Mouse (Mus musculus): ENCODE results near the gene Bcor. TPM values are rescaled to one million over a fixed set of nuclear protein-coding genes. Genes with fewer than 3 reads are reported as not detected.

Bcor gene
- polyA plus RNA-seq, 1 experiment from 2014 or later, result 14.7 TPM

DNA sequence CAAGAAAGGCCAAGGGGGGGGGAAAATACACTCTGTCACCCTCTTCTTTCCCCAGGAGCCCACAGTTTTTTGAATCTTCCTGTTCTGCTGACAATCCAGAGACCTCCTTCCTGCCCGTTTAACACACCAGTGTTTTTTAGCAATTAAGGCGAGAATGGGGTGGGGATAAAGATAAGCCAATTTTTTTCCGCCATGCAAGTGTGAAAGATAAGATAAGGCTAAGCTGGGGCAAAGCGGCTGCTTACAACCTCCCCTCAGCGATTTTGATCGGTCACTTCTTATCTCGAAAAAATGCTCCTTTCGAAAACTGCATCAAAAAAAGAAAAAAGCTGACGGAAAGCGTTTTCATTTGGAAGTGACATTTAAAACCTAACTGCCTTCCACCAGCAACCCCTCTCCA lies 74.2 kb downstream of the Bcor start:
- Histone ChIP-seq H3K27me3 (ENCODE audit: control insufficient read depth, insufficient read depth, low read depth, low read length) (peaks cover 23% of the 10 kb centered on the region), H3K27ac (ENCODE audit: low read length) (no peak overlapping the region), H3K4me1 (ENCODE audit: control insufficient read depth, insufficient read depth, low read length) (peaks cover 18% of the 10 kb centered on the region), H3K9me3 (replicated peaks; ENCODE audit: control insufficient read depth, low read length, poor library complexity, severe bottlenecking) (no peaks in the 10 kb centered on the region), H3K36me3 (ENCODE audit: control insufficient read depth, insufficient read depth, low read length) (no peaks in the 10 kb centered on the region), H3K4me3 (ENCODE audit: low read depth, low read length) (no peak overlapping the region), H3K9ac (ENCODE audit: low read depth, low read length) (no peak overlapping the region), H3K4me2 (ENCODE audit: low read length) (no peak overlapping the region)
- ATAC-seq, result no peak
- WGBS, result 31% methylated on average over 10 of the region's 10 CpGs

DNA sequence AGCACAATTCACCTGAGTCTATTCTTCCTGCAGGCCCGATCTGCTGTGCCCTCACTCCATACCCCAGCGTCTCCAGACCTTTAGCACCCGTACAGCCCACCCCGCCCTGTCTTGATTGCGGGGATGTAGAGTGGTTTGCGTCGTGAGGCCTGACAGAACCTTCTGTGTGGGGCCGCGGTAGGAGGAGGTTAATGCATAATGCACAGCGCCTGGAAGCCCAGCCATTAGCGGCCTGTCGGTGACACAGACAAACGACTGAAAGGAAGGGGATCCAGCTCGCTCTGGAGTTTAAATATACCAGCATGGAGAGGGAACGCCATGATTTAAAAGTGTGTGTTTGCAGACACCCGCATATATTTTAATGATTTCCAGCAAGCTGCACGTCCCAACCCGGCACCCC lies 74.9 kb downstream of the Bcor start:
- H3K9ac ChIP-seq (ENCODE audit: low read depth, low read length), result no peak overlapping the region
- peaks cover 23% of the 10 kb centered on the region for H3K27me3 ChIP-seq (ENCODE audit: control insufficient read depth, insufficient read depth, low read depth, low read length)
- no peak overlapping the region for H3K27ac ChIP-seq (ENCODE audit: low read length)
- H3K4me1 ChIP-seq (ENCODE audit: control insufficient read depth, insufficient read depth, low read length), result peaks cover 16% of the 10 kb centered on the region
- ATAC-seq, result no peak
- H3K9me3 ChIP-seq (replicated peaks; ENCODE audit: control insufficient read depth, low read length, poor library complexity, severe bottlenecking), result no peaks in the 10 kb centered on the region
- H3K36me3 ChIP-seq (ENCODE audit: control insufficient read depth, insufficient read depth, low read length), result no peaks in the 10 kb centered on the region
- no peak overlapping the region for H3K4me2 ChIP-seq (ENCODE audit: low read length)
- WGBS, result 12% methylated on average over 18 of the region's 18 CpGs
- no peak overlapping the region for H3K4me3 ChIP-seq (ENCODE audit: low read depth, low read length)

DNA sequence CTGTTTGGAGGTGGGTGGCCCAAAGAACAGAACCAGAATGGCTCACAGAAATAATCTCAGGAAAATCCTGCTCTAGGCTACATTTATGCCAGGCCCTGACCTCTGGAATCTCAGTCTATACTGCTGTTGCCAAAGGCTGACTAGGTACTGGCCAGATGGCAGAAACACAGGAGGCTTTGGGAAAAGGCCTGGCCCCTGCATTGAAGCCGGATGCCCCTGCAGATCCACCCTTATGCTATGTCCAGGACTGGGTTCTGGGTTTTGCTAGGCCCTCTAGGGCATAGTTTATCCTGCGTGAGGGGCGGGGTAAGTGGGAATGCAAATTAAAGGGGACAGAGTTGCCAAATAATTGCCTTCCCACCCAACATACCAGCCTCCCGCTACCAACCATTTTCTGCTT lies 75.5 kb downstream of the Bcor start:
- Histone ChIP-seq H3K9ac (ENCODE audit: low read depth, low read length) (no peak overlapping the region), H3K27ac (ENCODE audit: low read length) (no peak overlapping the region), H3K4me2 (ENCODE audit: low read length) (no peak overlapping the region), H3K36me3 (ENCODE audit: control insufficient read depth, insufficient read depth, low read length) (no peaks in the 10 kb centered on the region), H3K9me3 (replicated peaks; ENCODE audit: control insufficient read depth, low read length, poor library complexity, severe bottlenecking) (no peaks in the 10 kb centered on the region), H3K4me3 (ENCODE audit: low read depth, low read length) (no peak overlapping the region), H3K27me3 (ENCODE audit: control insufficient read depth, insufficient read depth, low read depth, low read length) (peaks cover 22% of the 10 kb centered on the region), H3K4me1 (ENCODE audit: control insufficient read depth, insufficient read depth, low read length) (peaks cover 12% of the 10 kb centered on the region)
- WGBS, result 37% methylated on average over 4 of the region's 4 CpGs
- ATAC-seq, result no peak

DNA sequence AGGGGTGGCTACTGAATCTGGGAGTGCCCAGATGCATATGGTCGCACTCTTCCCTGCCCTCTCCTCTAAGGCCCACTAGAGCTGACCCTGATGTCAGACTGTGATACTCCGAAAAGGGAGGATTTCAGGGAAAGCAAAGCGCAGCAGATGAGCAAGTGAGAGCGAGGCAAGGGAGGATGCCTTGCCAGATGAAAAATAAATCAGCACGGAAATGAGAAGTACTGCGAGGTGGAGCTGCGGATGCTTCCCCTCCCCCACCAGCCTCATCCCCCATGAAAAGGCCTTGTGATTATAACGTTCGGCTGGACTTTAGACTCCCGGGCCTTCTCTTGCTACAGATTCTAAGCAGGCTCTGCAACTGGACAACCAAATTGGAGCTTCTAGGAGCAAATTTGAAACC lies 76.5 kb downstream of the Bcor start:
- Histone ChIP-seq H3K9me3 (replicated peaks; ENCODE audit: control insufficient read depth, low read length, poor library complexity, severe bottlenecking) (no peaks in the 10 kb centered on the region), H3K36me3 (ENCODE audit: control insufficient read depth, insufficient read depth, low read length) (no peaks in the 10 kb centered on the region), H3K27ac (ENCODE audit: low read length) (no peak overlapping the region), H3K27me3 (ENCODE audit: control insufficient read depth, insufficient read depth, low read depth, low read length) (peaks cover 20% of the 10 kb centered on the region), H3K4me2 (ENCODE audit: low read length) (no peak overlapping the region), H3K9ac (ENCODE audit: low read depth, low read length) (no peak overlapping the region), H3K4me1 (ENCODE audit: control insufficient read depth, insufficient read depth, low read length) (peaks cover 4% of the 10 kb centered on the region; the same call in 1 of the 2 replicates), H3K4me3 (ENCODE audit: low read depth, low read length) (no peak overlapping the region)
- WGBS, result 35% methylated on average over 10 of the region's 10 CpGs
- no peak for ATAC-seq

DNA sequence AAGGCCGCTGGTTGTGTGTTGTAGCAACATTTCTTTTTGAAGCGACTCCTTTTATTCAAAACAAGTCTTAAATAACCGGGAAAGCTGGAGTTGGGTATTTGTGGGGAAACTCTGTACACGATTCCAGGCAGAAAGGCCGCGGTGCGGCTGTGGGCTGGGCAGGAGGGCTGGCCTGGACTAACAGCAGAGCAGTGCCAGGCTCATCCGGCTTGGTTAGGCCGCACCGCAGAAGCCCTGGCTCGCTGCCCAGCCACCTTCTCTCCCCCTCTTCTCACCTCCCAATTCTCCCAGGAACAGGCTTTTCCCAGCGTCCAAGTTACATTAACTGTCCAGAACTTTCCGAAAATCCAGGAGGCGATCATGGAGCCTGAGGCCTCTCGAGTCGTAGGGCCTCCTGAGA lies 77.4 kb downstream of the Bcor start:
- no peaks in the 10 kb centered on the region for H3K9me3 ChIP-seq (replicated peaks; ENCODE audit: control insufficient read depth, low read length, poor library complexity, severe bottlenecking)
- no peak overlapping the region for H3K4me2 ChIP-seq (ENCODE audit: low read length)
- ATAC-seq, result no peak
- no peaks in the 10 kb centered on the region for H3K36me3 ChIP-seq (ENCODE audit: control insufficient read depth, insufficient read depth, low read length)
- peaks cover 20% of the 10 kb centered on the region for H3K27me3 ChIP-seq (ENCODE audit: control insufficient read depth, insufficient read depth, low read depth, low read length)
- 16% methylated on average over 16 of the region's 16 CpGs for WGBS
- H3K9ac ChIP-seq (ENCODE audit: low read depth, low read length), result no peak overlapping the region
- peaks cover 4% of the 10 kb centered on the region; the same call in 1 of the 2 replicates for H3K4me1 ChIP-seq (ENCODE audit: control insufficient read depth, insufficient read depth, low read length)
- H3K27ac ChIP-seq (ENCODE audit: low read length), result no peak overlapping the region
- H3K4me3 ChIP-seq (ENCODE audit: low read depth, low read length), result no peak overlapping the region

DNA sequence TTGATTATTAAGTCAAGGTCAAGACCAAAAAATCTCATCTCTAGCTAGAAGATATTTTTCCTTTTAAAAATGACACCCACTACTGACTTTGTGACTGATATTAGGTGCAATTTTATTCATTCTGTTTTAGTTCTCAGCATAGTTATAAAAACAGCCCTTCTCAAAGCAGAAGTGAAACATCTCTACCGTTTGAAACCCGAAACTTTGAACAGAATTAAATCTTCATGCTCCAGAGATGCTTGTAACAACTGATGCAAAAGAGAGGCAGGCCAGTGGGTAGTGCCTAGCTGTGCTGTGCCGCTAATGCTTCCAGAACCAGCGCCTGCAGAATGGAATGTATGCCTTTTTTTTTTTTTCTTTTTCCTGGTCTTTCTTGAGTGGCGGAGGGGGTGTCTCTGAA lies 78.0 kb downstream of the Bcor start:
- H3K9ac ChIP-seq (ENCODE audit: low read depth, low read length), result no peak overlapping the region
- WGBS, result 37% methylated on average over 5 of the region's 5 CpGs

DNA sequence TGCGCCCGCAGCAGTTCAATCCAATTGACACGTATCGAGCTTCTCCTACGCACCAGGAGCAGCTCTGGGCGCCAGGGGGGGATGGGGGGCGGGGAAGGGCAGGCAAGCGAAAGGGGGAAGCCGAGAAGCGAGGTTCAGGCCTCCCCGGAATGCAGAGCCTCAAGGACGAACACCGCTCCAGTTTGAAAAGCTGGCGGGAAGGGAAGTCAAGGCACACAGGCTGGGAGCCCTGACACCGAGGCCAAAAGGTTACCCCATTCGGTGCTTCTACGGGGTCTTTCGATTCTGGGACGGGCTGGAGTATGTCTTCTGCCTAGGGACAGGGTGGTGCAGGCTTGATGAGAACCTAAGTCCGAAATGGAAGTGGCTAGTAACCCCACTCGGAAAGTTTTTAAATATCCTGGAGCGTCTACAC lies 78.4 kb downstream of the Bcor start:
- Histone ChIP-seq H3K27ac (ENCODE audit: low read length) (no peak overlapping the region), H3K9ac (ENCODE audit: low read depth, low read length) (peak overlapping the region; percentile 76; the same call in 1 of the 2 replicates), H3K27me3 (ENCODE audit: control insufficient read depth, insufficient read depth, low read depth, low read length) (peaks cover 15% of the 10 kb centered on the region), H3K36me3 (ENCODE audit: control insufficient read depth, insufficient read depth, low read length) (no peaks in the 10 kb centered on the region), H3K4me1 (ENCODE audit: control insufficient read depth, insufficient read depth, low read length) (peaks cover 4% of the 10 kb centered on the region; the same call in 1 of the 2 replicates), H3K4me3 (ENCODE audit: low read depth, low read length) (peak overlapping the region; percentile 60), H3K4me2 (ENCODE audit: low read length) (peak overlapping the region; percentile 71), H3K9me3 (replicated peaks; ENCODE audit: control insufficient read depth, low read length, poor library complexity, severe bottlenecking) (no peaks in the 10 kb centered on the region)
- 10% methylated on average over 21 of the region's 22 CpGs for WGBS
- no peak for ATAC-seq

More for the DNA sequence above, 78.0 kb downstream of the Bcor start:
- ATAC-seq, result no peak
- peaks cover 4% of the 10 kb centered on the region; the same call in 1 of the 2 replicates for H3K4me1 ChIP-seq (ENCODE audit: control insufficient read depth, insufficient read depth, low read length)
- H3K4me2 ChIP-seq (ENCODE audit: low read length), result no peak overlapping the region
- H3K27me3 ChIP-seq (ENCODE audit: control insufficient read depth, insufficient read depth, low read depth, low read length), result peaks cover 16% of the 10 kb centered on the region
- no peaks in the 10 kb centered on the region for H3K36me3 ChIP-seq (ENCODE audit: control insufficient read depth, insufficient read depth, low read length)
- no peak overlapping the region for H3K4me3 ChIP-seq (ENCODE audit: low read depth, low read length)
- H3K27ac ChIP-seq (ENCODE audit: low read length), result no peak overlapping the region
- no peaks in the 10 kb centered on the region for H3K9me3 ChIP-seq (replicated peaks; ENCODE audit: control insufficient read depth, low read length, poor library complexity, severe bottlenecking)

DNA sequence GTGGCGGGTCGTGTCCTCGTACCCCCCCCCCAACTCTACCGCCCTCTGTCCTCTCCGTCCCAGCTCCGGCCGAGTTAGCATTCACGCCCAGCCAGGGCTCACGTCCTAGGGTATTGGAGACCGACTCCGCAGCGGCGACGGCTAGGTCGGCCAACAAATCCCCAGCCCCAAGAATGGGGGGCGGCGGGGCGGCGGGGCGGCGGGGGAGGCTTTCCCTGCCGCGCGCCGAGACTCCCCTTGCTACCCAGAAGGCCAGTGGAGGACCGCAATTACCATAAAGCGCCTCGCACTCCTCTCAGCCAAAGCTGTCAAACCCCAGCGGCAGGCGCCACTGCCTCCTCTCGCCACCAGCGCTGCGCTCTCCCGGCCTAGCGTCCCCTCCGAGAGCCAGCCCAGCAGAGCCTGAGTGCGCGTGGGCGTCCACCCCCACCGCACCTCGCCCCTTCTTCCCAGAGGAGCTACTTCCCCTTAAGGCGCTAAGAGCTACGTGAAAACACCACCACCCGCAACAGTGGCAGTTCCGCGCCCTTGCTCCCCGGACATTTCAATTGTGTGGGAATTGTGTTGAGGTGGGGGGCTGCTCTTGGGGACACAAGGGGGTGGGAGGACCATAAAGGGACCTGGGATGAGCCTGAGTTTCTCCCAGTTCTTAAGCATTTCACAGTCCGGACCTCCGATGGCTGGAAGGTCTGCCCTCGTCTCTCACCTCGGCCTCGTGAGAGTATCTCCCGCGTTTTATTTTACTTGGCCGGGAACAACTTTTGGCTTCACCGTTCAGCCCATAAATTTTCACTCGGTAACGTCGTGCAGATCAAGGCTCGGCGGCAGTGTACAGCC lies 79.0 kb downstream of the Bcor start:
- Histone ChIP-seq H3K36me3 (ENCODE audit: control insufficient read depth, insufficient read depth, low read length) (no peaks in the 10 kb centered on the region), H3K9me3 (replicated peaks; ENCODE audit: control insufficient read depth, low read length, poor library complexity, severe bottlenecking) (no peaks in the 10 kb centered on the region), H3K27ac (ENCODE audit: low read length) (peak overlapping the region; percentile 89), H3K27me3 (ENCODE audit: control insufficient read depth, insufficient read depth, low read depth, low read length) (peaks cover 16% of the 10 kb centered on the region), H3K9ac (ENCODE audit: low read depth, low read length) (peak overlapping the region; percentile 76), H3K4me2 (ENCODE audit: low read length) (peak overlapping the region; percentile 71), H3K4me3 (ENCODE audit: low read depth, low read length) (peak overlapping the region; percentile 60), H3K4me1 (ENCODE audit: control insufficient read depth, insufficient read depth, low read length) (peaks cover 9% of the 10 kb centered on the region; the same call in 1 of the 2 replicates)
- 5% methylated on average over 46 of the region's 61 CpGs for WGBS
- ATAC-seq, result peak; percentile 16; the same call in 1 of the 2 replicates
